Mouse (Mus musculus): ENCODE results near the gene Lgmn. TPM values are rescaled to one million over a fixed set of nuclear protein-coding genes. Genes with fewer than 3 reads are reported as not detected.

Gene Lgmn
- polyA plus RNA-seq, 1 experiment from 2014 or later, result 120 TPM

- Histone ChIP-seq H3K27me3 (ENCODE audit: control insufficient read depth, insufficient read depth, low read length) (no peaks in the 10 kb centered on the region), H3K4me1 (ENCODE audit: control insufficient read depth in 2 of 2, insufficient read depth in 2 of 2, low read length in 2 of 2) (peaks cover 2 to 5% of the 10 kb centered on the region in 2 experiments), H3K4me2 (ENCODE audit: low read length) (no peak overlapping the region), H3K27ac (replicated peaks in 1 of 2; ENCODE audit: control insufficient read depth in 1 of 2, insufficient read depth in 1 of 2, low read depth in 2 of 2, low read length in 2 of 2) (no peak overlapping the region), H3K4me3 (ENCODE audit: control insufficient read depth in 1 of 2, insufficient read depth in 1 of 2, low read depth in 1 of 2, low read length in 2 of 2) (no peak overlapping the region), H3K36me3 (ENCODE audit: control insufficient read depth, insufficient read depth, low read length) (no peaks in the 10 kb centered on the region), H3K9ac (ENCODE audit: low read length) (no peak overlapping the region), H3K9me3 (ENCODE audit: control insufficient read depth, low read length) (no peaks in the 10 kb centered on the region)
- WGBS, result 77% methylated on average over 5 of the region's 5 CpGs
- ATAC-seq (ENCODE audit: insufficient number of reproducible peaks, insufficient read depth, low FRiP score, low read depth), result no peak
Measured at GRCm38 (mm10) chr12:102443676-102444075, 4.1 kb upstream of the Lgmn start.

GRCm38 (mm10) chr12:102442639-102443038 is 3.0 kb upstream of the Lgmn start:
- no peak for ATAC-seq (ENCODE audit: insufficient number of reproducible peaks, insufficient read depth, low FRiP score, low read depth)
- H3K9ac ChIP-seq (ENCODE audit: low read length), result no peak overlapping the region
- no peak overlapping the region for H3K4me2 ChIP-seq (ENCODE audit: low read length)
- H3K4me3 ChIP-seq (ENCODE audit: control insufficient read depth in 1 of 2, insufficient read depth in 1 of 2, low read depth in 1 of 2, low read length in 2 of 2), result no peak overlapping the region
- H3K27me3 ChIP-seq (ENCODE audit: control insufficient read depth, insufficient read depth, low read length), result no peaks in the 10 kb centered on the region
- H3K36me3 ChIP-seq (ENCODE audit: control insufficient read depth, insufficient read depth, low read length), result no peaks in the 10 kb centered on the region
- no peaks in the 10 kb centered on the region for H3K9me3 ChIP-seq (ENCODE audit: control insufficient read depth, low read length)
- peaks cover 5 to 11% of the 10 kb centered on the region in 2 experiments for H3K4me1 ChIP-seq (ENCODE audit: control insufficient read depth in 2 of 2, insufficient read depth in 2 of 2, low read length in 2 of 2)
- 82% methylated on average over 15 of the region's 15 CpGs for WGBS
- no peak overlapping the region for H3K27ac ChIP-seq (replicated peaks in 1 of 2; ENCODE audit: control insufficient read depth in 1 of 2, insufficient read depth in 1 of 2, low read depth in 2 of 2, low read length in 2 of 2)

GRCm38 (mm10) chr12:102441141-102441540 is 1.5 kb upstream of the Lgmn start:
- ATAC-seq (ENCODE audit: insufficient number of reproducible peaks, insufficient read depth, low FRiP score, low read depth), result no peak
- no peak overlapping the region for H3K4me3 ChIP-seq (ENCODE audit: control insufficient read depth in 1 of 2, insufficient read depth in 1 of 2, low read depth in 1 of 2, low read length in 2 of 2)
- no peaks in the 10 kb centered on the region for H3K9me3 ChIP-seq (ENCODE audit: control insufficient read depth, low read length)
- H3K27me3 ChIP-seq (ENCODE audit: control insufficient read depth, insufficient read depth, low read length), result no peaks in the 10 kb centered on the region
- peaks cover 8 to 19% of the 10 kb centered on the region in 2 experiments for H3K4me1 ChIP-seq (ENCODE audit: control insufficient read depth in 2 of 2, insufficient read depth in 2 of 2, low read length in 2 of 2)
- H3K9ac ChIP-seq (ENCODE audit: low read length), result no peak overlapping the region
- H3K27ac ChIP-seq (replicated peaks in 1 of 2; ENCODE audit: control insufficient read depth in 1 of 2, insufficient read depth in 1 of 2, low read depth in 2 of 2, low read length in 2 of 2), result no peak overlapping the region
- no peaks in the 10 kb centered on the region for H3K36me3 ChIP-seq (ENCODE audit: control insufficient read depth, insufficient read depth, low read length)
- 80% methylated on average over 6 of the region's 6 CpGs for WGBS
- H3K4me2 ChIP-seq (ENCODE audit: low read length), result no peak overlapping the region

- WGBS, result 67% methylated on average over 7 of the region's 7 CpGs
- Histone ChIP-seq H3K27me3 (ENCODE audit: control insufficient read depth, insufficient read depth, low read length) (no peaks in the 10 kb centered on the region), H3K9me3 (ENCODE audit: control insufficient read depth, low read length) (no peaks in the 10 kb centered on the region), H3K36me3 (ENCODE audit: control insufficient read depth, insufficient read depth, low read length) (no peaks in the 10 kb centered on the region), H3K4me2 (ENCODE audit: low read length) (no peak overlapping the region), H3K27ac (replicated peaks in 1 of 2; ENCODE audit: control insufficient read depth in 1 of 2, insufficient read depth in 1 of 2, low read depth in 2 of 2, low read length in 2 of 2) (no peak overlapping the region), H3K9ac (ENCODE audit: low read length) (no peak overlapping the region), H3K4me3 (ENCODE audit: control insufficient read depth in 1 of 2, insufficient read depth in 1 of 2, low read depth in 1 of 2, low read length in 2 of 2) (no peak overlapping the region), H3K4me1 (ENCODE audit: control insufficient read depth in 2 of 2, insufficient read depth in 2 of 2, low read length in 2 of 2) (peaks cover 8 to 19% of the 10 kb centered on the region in 2 experiments)
- ATAC-seq (ENCODE audit: insufficient number of reproducible peaks, insufficient read depth, low FRiP score, low read depth), result no peak
Measured at GRCm38 (mm10) chr12:102440551-102440950, 938 bp upstream of the Lgmn start.

GRCm38 (mm10) chr12:102438983-102439631 is 506 bp downstream of the Lgmn start:
- WGBS, result 3% methylated on average over 20 of the region's 20 CpGs
- H3K36me3 ChIP-seq (ENCODE audit: control insufficient read depth, insufficient read depth, low read length), result no peaks in the 10 kb centered on the region
- H3K9ac ChIP-seq (ENCODE audit: low read length), result peak overlapping the region; percentile 74
- no peaks in the 10 kb centered on the region for H3K9me3 ChIP-seq (ENCODE audit: control insufficient read depth, low read length)
- peak overlapping the region; percentile 71 for H3K4me2 ChIP-seq (ENCODE audit: low read length)
- peaks cover 8 to 19% of the 10 kb centered on the region in 2 experiments for H3K4me1 ChIP-seq (ENCODE audit: control insufficient read depth in 2 of 2, insufficient read depth in 2 of 2, low read length in 2 of 2)
- H3K27me3 ChIP-seq (ENCODE audit: control insufficient read depth, insufficient read depth, low read length), result no peaks in the 10 kb centered on the region
- no peak for ATAC-seq (ENCODE audit: insufficient number of reproducible peaks, insufficient read depth, low FRiP score, low read depth)
- peak overlapping the region; percentile 87 to 89 for H3K27ac ChIP-seq (replicated peaks in 1 of 2; ENCODE audit: control insufficient read depth in 1 of 2, insufficient read depth in 1 of 2, low read depth in 2 of 2, low read length in 2 of 2)
- H3K4me3 ChIP-seq (ENCODE audit: control insufficient read depth in 1 of 2, insufficient read depth in 1 of 2, low read depth in 1 of 2, low read length in 2 of 2), result peak overlapping the region; percentile 53 to 98

- H3K4me3 ChIP-seq (ENCODE audit: control insufficient read depth in 1 of 2, insufficient read depth in 1 of 2, low read depth in 1 of 2, low read length in 2 of 2), result peak overlapping the region; percentile 53 to 98; a peak in 3 of 4 replicates
- H3K27me3 ChIP-seq (ENCODE audit: control insufficient read depth, insufficient read depth, low read length), result no peaks in the 10 kb centered on the region
- peaks cover 8 to 23% of the 10 kb centered on the region in 2 experiments for H3K4me1 ChIP-seq (ENCODE audit: control insufficient read depth in 2 of 2, insufficient read depth in 2 of 2, low read length in 2 of 2)
- no peaks in the 10 kb centered on the region for H3K36me3 ChIP-seq (ENCODE audit: control insufficient read depth, insufficient read depth, low read length)
- 28% methylated on average over 5 of the region's 5 CpGs for WGBS
- H3K9me3 ChIP-seq (ENCODE audit: control insufficient read depth, low read length), result no peaks in the 10 kb centered on the region
- peak overlapping the region; percentile 74 for H3K9ac ChIP-seq (ENCODE audit: low read length)
- ATAC-seq (ENCODE audit: insufficient number of reproducible peaks, insufficient read depth, low FRiP score, low read depth), result peak; percentile 45; the same call in 1 of the 2 replicates
- peak overlapping the region; percentile 87 to 89 for H3K27ac ChIP-seq (replicated peaks in 1 of 2; ENCODE audit: control insufficient read depth in 1 of 2, insufficient read depth in 1 of 2, low read depth in 2 of 2, low read length in 2 of 2)
- peak overlapping the region; percentile 71 for H3K4me2 ChIP-seq (ENCODE audit: low read length)
Measured at GRCm38 (mm10) chr12:102437952-102438351, 1.7 kb downstream of the Lgmn start.

- 63% methylated on average over 10 of the region's 10 CpGs for WGBS
- no peaks in the 10 kb centered on the region for H3K9me3 ChIP-seq (ENCODE audit: control insufficient read depth, low read length)
- H3K9ac ChIP-seq (ENCODE audit: low read length), result peak overlapping the region; percentile 46; the same call in 1 of the 2 replicates
- H3K4me1 ChIP-seq (ENCODE audit: control insufficient read depth in 2 of 2, insufficient read depth in 2 of 2, low read length in 2 of 2), result peaks cover 15 to 32% of the 10 kb centered on the region in 2 experiments
- H3K27me3 ChIP-seq (ENCODE audit: control insufficient read depth, insufficient read depth, low read length), result no peaks in the 10 kb centered on the region
- H3K4me2 ChIP-seq (ENCODE audit: low read length), result peak overlapping the region; percentile 71
- no peak for ATAC-seq (ENCODE audit: insufficient number of reproducible peaks, insufficient read depth, low FRiP score, low read depth)
- H3K36me3 ChIP-seq (ENCODE audit: control insufficient read depth, insufficient read depth, low read length), result no peaks in the 10 kb centered on the region
- peak overlapping the region; percentile 60 to 89 for H3K27ac ChIP-seq (replicated peaks in 1 of 2; ENCODE audit: control insufficient read depth in 1 of 2, insufficient read depth in 1 of 2, low read depth in 2 of 2, low read length in 2 of 2)
- 0 out of 4 replicates have a peak overlapping the region, but pooled peaks of 1 of the 2 experiments have one; percentile 53 for H3K4me3 ChIP-seq (ENCODE audit: control insufficient read depth in 1 of 2, insufficient read depth in 1 of 2, low read depth in 1 of 2, low read length in 2 of 2)
Measured at GRCm38 (mm10) chr12:102436939-102437526, 2.6 kb downstream of the Lgmn start.
